Mouse (Mus musculus): Measurements from ENCODE around the gene Alkal2. TPM values are rescaled to one million over a fixed set of nuclear protein-coding genes. Genes with fewer than 3 reads are reported as not detected.

Alkal2 gene
- 0.12 and 0.22 TPM in 2 replicates for polyA plus RNA-seq (2012; rRNA removed)

DNA sequence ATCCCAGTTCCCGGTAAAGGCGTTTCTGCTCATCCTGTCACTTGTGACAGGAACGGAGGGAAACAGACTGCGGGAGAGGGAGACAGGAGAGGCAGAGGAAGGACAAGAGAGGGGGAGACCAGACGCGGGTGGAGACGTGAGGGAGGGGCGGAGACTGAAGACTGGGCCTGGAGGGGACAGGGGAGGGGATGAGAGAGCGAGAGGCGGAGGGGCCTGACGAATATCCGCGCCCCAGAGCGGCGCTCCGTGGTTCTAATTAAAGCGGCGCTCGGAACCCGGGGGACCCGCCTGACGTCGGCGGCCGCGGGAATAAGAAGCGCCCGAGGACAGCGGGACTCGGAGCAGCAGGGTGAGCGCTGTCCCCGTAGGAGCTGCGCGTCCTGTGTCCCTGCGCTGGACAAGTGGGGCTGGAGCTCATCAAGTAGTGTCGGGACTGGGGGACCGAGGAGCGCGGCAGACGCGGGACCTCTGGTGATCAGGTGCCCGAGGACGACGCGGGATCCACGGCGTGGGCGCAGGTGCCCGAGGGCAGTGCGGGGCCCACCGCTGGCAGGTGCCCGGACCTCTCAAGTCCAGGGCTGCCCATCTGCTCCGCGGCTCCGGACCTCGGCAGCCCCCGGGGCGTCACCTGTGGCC lies at the start of gene Alkal2:
Gene Alkal2 (plus strand): TSS at position 337 of the 636 bp plus-strand sequence.
- Histone ChIP-seq H3K27ac (ENCODE audit: control insufficient read depth, insufficient read depth, low read length) (no peak within 1 kb of the TSS), H3K4me1 (replicated peaks; ENCODE audit: control insufficient read depth, insufficient read depth, low read length) (no peaks in the 10 kb centered on the region), H3K4me3 (ENCODE audit: control insufficient read depth, insufficient read depth, low read length) (no peak within 1 kb of the TSS), H3K27me3 (ENCODE audit: control insufficient read depth, insufficient read depth, low read length) (peaks cover 11% of the 10 kb centered on the region), H3K36me3 (ENCODE audit: control insufficient read depth, insufficient read depth, low read length) (no peaks in the 10 kb centered on the region)
- TF ChIP-seq POLR2A (IDR thresholded peaks at IDR 0.05; ENCODE audit: control insufficient read depth, extremely low read depth, insufficient read depth, low read length, poor library complexity) (no peak), CTCF (IDR thresholded peaks at IDR 0.05; ENCODE audit: borderline replicate concordance, control insufficient read depth, extremely low read depth, insufficient read depth, low read length, poor library complexity) (no peak)
- WGBS: 4% methylated on average over 58 of the region's 58 CpGs
- DNase-seq: no peak

DNA sequence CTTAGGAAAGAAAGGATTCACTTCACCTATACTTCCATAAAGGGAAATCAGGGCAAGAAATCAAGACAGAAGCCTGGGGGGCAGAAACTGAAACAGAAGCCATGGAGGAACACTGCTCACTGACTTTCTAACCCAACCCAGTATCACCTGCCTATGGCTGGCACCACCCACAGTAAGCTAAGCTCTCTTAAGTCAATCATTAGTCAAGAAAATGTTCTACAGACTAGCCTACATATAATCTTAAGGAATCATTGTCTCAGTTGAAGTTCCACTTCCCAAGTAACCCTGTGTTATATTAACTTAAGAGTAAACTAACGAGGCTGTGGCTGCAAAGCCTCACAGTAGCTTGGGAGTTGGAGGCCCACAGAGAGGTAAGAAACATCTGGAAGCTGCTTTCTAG lies 35.6 kb upstream of the Alkal2 start:
- DNase-seq: no peak
- Histone ChIP-seq H3K27ac (ENCODE audit: control insufficient read depth, insufficient read depth, low read length) (no peak overlapping the region), H3K27me3 (ENCODE audit: control insufficient read depth, insufficient read depth, low read length) (no peaks in the 10 kb centered on the region), H3K36me3 (ENCODE audit: control insufficient read depth, insufficient read depth, low read length) (no peaks in the 10 kb centered on the region), H3K4me1 (replicated peaks; ENCODE audit: control insufficient read depth, insufficient read depth, low read length) (no peaks in the 10 kb centered on the region), H3K4me3 (ENCODE audit: control insufficient read depth, insufficient read depth, low read length) (no peak overlapping the region)
- TF ChIP-seq POLR2A (IDR thresholded peaks at IDR 0.05; ENCODE audit: control insufficient read depth, extremely low read depth, insufficient read depth, low read length, poor library complexity) (no peak), CTCF (IDR thresholded peaks at IDR 0.05; ENCODE audit: borderline replicate concordance, control insufficient read depth, extremely low read depth, insufficient read depth, low read length, poor library complexity) (no peak)
- WGBS: 89% methylated on average over 1 of the region's 1 CpGs

DNA sequence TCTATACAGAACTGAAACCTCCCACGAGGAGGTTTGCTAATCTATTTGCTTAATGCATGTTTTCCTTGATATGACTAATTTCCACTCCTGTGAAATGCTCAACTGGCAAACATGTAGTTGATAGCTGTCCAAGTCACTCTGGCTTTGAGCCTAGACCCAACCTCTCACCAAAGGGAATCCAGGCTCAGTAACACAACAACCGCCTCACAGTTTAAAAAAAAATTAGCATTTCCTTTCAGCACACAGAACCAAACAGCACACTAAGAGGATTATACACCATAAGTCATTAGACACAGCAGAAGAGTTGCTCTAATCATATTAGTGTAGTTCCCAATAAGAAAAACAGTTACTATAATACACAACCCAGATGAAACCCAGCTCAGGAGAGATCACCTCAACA lies 33.2 kb upstream of the Alkal2 start:
- DNase-seq: no peak

DNA sequence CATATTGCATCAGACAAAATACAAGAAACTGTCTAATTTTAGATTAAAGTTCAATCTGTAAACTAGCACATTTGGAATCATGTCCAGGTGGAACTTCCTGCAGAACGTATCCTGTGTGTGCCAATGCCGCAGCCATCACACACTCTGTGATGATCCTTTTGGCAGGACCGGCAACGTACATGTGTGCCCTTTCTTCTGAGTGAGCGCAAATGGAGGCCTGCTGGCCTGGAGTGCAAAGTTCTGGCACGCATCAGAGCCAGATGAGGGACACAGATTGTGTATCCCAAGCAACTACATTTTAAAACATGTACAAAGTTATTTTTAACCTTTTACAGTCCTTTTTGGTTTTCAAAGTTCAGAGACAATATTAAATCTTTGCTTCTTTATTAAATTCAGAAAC lies 32.3 kb upstream of the Alkal2 start:
- no peak for TF ChIP-seq CTCF (IDR thresholded peaks at IDR 0.05; ENCODE audit: borderline replicate concordance, control insufficient read depth, extremely low read depth, insufficient read depth, low read length, poor library complexity)
- TF ChIP-seq POLR2A (IDR thresholded peaks at IDR 0.05; ENCODE audit: control insufficient read depth, extremely low read depth, insufficient read depth, low read length, poor library complexity): no peak
- H3K4me1 ChIP-seq (replicated peaks; ENCODE audit: control insufficient read depth, insufficient read depth, low read length): no peaks in the 10 kb centered on the region
- no peak overlapping the region for H3K27ac ChIP-seq (ENCODE audit: control insufficient read depth, insufficient read depth, low read length)
- no peaks in the 10 kb centered on the region for H3K27me3 ChIP-seq (ENCODE audit: control insufficient read depth, insufficient read depth, low read length)
- no peaks in the 10 kb centered on the region for H3K36me3 ChIP-seq (ENCODE audit: control insufficient read depth, insufficient read depth, low read length)
- no peak overlapping the region for H3K4me3 ChIP-seq (ENCODE audit: control insufficient read depth, insufficient read depth, low read length)
- 90% methylated on average over 6 of the region's 6 CpGs for WGBS
- no peak for DNase-seq

More for the DNA sequence above, 33.2 kb upstream of the Alkal2 start:
- Histone ChIP-seq H3K27ac (ENCODE audit: control insufficient read depth, insufficient read depth, low read length) (no peak overlapping the region), H3K4me1 (replicated peaks; ENCODE audit: control insufficient read depth, insufficient read depth, low read length) (no peaks in the 10 kb centered on the region), H3K36me3 (ENCODE audit: control insufficient read depth, insufficient read depth, low read length) (no peaks in the 10 kb centered on the region), H3K4me3 (ENCODE audit: control insufficient read depth, insufficient read depth, low read length) (no peak overlapping the region), H3K27me3 (ENCODE audit: control insufficient read depth, insufficient read depth, low read length) (no peaks in the 10 kb centered on the region)
- TF ChIP-seq POLR2A (IDR thresholded peaks at IDR 0.05; ENCODE audit: control insufficient read depth, extremely low read depth, insufficient read depth, low read length, poor library complexity): no peak
- TF ChIP-seq CTCF (IDR thresholded peaks at IDR 0.05; ENCODE audit: borderline replicate concordance, control insufficient read depth, extremely low read depth, insufficient read depth, low read length, poor library complexity): no peak
- WGBS: 86% methylated on average over 2 of the region's 2 CpGs

DNA sequence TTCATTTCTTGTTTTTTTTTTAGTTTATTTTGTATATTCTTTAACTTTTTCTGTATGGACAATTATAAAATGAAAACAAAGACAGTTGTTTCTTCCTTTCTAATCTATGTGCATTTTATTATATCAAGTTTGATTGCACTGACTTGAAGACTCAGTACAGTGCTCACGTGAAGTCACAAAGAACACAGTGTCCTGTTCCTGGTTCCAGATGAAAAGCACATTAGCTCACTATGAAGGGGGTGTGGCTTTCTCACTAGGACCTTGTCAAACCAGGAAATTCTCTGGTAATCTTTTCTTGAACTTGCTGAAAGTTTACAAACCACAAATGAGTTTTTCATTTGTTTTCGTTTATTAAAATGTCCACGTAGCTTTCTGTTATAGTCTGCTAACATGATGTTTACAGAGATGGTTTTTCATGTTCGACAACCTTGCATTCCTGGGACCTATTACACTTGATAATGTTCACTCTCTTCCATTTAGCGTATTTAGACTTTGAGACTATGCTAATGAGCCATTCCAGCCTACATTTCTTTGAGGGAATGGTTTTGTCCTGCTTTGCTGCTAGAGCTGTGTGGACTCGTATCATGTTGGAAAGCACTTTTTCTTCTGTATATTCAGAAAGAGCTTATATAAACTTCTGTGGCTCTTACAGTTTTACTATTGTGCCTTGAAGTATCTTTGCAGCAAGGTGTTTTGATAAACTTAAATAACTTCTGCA lies 28.5 kb upstream of the Alkal2 start:
- WGBS: 86% methylated on average over 6 of the region's 6 CpGs
- no peak for TF ChIP-seq CTCF (IDR thresholded peaks at IDR 0.05; ENCODE audit: borderline replicate concordance, control insufficient read depth, extremely low read depth, insufficient read depth, low read length, poor library complexity)
- TF ChIP-seq POLR2A (IDR thresholded peaks at IDR 0.05; ENCODE audit: control insufficient read depth, extremely low read depth, insufficient read depth, low read length, poor library complexity): no peak
- H3K27ac ChIP-seq (ENCODE audit: control insufficient read depth, insufficient read depth, low read length): no peak overlapping the region
- no peaks in the 10 kb centered on the region for H3K27me3 ChIP-seq (ENCODE audit: control insufficient read depth, insufficient read depth, low read length)
- no peak for DNase-seq
- H3K4me3 ChIP-seq (ENCODE audit: control insufficient read depth, insufficient read depth, low read length): no peak overlapping the region
- no peaks in the 10 kb centered on the region for H3K36me3 ChIP-seq (ENCODE audit: control insufficient read depth, insufficient read depth, low read length)
- H3K4me1 ChIP-seq (replicated peaks; ENCODE audit: control insufficient read depth, insufficient read depth, low read length): no peaks in the 10 kb centered on the region

DNA sequence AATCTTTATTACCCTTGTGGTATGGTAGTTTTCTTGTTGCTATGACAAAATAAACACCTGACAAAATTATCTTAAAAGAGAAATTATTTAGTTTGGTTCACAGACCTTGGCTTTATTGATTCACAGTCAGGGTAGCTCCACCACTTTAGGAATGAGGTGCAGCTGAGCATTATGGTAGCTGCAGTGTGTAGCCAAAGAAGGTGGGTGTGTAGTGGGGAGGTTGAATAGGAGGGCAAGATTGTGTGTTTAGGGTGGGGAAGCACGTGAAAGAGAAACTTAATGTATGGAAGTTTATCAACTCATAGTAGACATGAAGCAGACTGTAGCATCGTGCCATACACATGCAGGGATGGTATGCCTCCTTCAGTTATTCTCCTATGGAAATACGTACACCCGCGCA lies 27.9 kb upstream of the Alkal2 start:
- TF ChIP-seq POLR2A (IDR thresholded peaks at IDR 0.05; ENCODE audit: control insufficient read depth, extremely low read depth, insufficient read depth, low read length, poor library complexity) (no peak), CTCF (IDR thresholded peaks at IDR 0.05; ENCODE audit: borderline replicate concordance, control insufficient read depth, extremely low read depth, insufficient read depth, low read length, poor library complexity) (no peak)
- Histone ChIP-seq H3K4me1 (replicated peaks; ENCODE audit: control insufficient read depth, insufficient read depth, low read length) (no peaks in the 10 kb centered on the region), H3K36me3 (ENCODE audit: control insufficient read depth, insufficient read depth, low read length) (no peaks in the 10 kb centered on the region), H3K27me3 (ENCODE audit: control insufficient read depth, insufficient read depth, low read length) (no peaks in the 10 kb centered on the region), H3K4me3 (ENCODE audit: control insufficient read depth, insufficient read depth, low read length) (no peak overlapping the region), H3K27ac (ENCODE audit: control insufficient read depth, insufficient read depth, low read length) (no peak overlapping the region)
- no peak for DNase-seq
- 95% methylated on average over 5 of the region's 5 CpGs for WGBS

Measured in thymus, adult 2 months (tissue).